Mouse (Mus musculus): ENCODE measurements around the gene St7l.

St7l gene

DNA sequence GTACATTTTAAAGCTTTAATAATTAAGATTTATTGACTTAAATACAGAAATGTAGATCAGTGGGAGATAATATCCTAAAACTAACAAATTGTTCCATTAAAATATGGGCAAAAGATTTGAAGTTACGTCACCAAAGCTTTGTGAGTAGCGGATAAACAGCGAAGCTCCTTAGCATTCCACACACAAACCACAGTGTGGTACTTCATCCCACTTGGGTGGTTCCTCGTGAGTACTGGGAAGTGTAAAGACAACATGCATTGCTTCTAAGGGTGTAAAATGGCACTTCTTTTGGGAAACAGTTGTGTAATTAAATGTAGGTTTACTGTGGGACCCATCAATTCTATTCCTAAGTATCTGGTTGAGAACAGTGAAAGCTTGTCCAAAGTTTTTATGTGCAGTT, 37.3 kb downstream of the St7l start:
- in situ Hi-C loops (cut with MboI): no loop called here

DNA sequence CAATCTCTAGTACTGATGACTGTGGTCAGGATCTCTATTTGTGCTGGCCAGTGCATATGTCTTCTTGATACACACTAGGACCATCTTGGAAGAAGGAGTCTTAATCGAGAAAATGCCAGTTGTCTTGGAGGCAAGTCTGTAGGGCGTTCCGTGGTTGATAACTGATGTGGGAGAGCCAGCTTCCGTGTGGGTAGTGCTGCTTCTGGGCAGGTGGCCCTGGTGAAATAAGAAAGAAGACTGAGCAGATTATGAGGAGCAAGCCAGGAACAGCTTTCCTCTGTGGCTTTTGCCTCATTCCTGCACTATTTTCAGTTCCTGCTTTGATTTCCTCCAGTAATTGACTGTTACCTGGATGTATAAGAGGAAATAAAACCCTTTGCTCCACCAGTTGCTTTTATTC, 41.6 kb downstream of the St7l start:
- in situ Hi-C loops (cut with MboI): no loop called here

DNA sequence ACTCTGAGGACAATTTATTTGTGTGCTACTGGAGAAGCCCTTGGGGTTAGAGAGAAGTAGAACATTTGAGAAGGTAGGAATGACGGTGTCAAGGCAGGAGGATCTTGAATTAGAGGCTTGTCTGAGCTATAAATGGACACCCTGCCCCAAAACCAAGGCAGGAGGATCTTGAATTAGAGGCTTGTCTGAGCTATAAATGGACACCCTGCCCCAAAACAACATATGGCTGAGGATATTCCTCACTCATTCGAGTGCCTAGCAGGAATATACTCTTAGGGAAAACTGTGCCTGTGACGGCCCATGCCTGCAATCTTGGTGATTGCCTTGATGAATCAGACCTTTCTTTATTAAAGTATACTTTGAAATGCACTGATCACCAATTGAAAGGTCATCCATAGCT, 42.2 kb downstream of the St7l start:
- in situ Hi-C loops (cut with MboI): no loop called here

DNA sequence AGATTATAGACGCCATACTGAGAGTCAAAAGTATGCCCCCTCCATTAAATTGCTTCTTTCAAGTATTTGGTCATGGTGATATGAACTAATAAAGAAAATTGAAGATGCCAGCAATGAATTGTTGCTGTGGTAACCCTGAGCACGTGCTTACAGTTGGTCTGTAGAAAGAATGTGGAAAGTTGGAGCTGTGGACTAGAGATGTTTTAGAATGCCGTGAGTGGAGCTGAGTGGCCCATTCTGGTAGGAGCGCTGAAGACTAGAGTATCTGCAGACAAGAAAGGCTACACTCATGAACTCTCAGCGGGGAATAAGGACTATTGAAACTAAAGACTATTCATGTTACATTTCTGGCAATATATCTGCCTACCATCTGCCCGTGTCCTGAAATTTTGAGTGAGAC, 45.4 kb downstream of the St7l start:
- in situ Hi-C loops (cut with MboI): no loop called here

DNA sequence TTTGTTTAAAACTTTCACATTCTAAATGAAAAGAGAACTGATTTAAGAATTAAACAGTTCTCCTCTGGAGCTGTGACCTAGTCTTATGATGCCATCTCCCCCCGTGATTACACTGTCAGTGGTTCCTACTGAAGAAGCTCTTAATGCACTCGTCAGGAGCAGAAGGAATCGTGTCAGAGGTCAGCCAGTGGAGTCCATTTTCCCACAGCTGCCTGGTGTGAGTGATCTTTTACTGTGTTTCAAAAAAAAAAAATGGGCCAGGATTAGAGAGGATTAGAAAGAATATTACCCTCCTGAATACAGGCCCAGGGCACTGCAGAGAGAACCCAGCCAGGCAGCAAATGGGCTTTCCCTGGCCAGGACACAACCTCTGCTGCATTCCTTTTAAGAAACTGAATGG, 51.2 kb downstream of the St7l start:
- in situ Hi-C loops (cut with MboI): no loop called here

DNA sequence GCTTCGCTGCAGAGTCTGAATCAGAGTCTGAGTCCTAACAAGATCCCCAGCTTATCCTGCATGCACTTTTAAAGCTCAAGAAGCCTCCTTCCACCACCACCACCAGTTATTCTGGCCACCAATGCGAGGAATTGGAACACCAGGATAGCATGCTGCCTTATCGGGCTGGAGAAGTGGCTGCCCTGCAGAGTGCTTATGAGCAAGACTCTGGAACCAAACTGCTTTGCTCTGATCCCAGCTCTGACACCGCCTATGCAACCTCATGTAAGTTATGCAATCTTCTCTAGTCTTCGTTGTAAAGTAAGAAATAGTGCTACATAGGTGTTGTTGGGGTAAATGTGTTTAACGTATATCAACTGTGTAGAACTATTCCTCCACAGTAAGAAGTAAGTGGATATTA, 65.6 kb downstream of the St7l start:
- in situ Hi-C loops (cut with MboI): no loop called here

DNA sequence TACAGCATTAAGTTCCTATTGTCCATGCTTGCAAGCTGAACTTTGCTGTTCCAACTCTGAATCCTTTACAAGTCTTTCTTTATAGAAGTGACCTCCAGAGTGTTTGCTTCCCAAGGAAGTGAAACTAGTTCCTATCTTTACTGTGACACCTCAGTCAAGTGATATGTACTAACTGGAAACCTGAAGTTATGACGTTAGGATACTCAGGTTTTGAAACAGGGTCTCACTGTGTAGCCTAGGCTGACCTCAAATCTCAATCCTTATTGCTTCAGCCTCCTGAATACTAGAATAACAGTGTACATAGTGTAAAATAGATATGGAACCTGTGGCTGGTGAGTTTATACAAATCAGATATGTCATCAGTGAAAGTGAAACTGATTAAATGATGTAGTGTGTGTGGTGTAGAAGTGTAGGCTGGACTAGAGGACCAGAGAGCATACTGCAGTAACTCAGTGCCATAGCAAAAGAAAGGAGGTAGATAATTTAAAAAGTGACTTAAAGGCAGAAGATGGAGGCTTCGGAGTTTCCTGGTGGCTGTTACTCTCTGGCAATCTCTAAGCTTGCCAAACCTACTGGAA, 74.0 kb downstream of the St7l start:
- in situ Hi-C loops (cut with MboI): no loop called here

DNA sequence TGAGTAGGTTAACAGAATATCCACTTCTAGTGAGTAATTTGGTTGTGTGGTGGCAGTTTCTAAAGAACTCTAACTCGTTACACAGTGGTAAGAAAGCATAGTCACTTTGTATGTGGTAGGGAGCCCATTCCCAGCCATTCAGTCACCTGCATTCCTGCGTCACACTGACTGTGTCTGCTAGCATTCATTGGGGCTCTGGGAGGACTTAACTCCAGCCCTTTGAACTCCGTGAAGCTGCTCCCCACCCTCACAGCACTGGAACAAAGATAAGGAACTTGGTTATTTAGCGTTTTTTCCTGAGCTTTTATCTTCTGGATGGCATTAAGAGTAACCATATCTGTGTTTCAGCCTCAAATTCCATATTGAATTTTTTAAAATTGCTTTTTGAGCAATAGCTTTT, 74.5 kb downstream of the St7l start:
- in situ Hi-C loops (cut with MboI): no loop called here

DNA sequence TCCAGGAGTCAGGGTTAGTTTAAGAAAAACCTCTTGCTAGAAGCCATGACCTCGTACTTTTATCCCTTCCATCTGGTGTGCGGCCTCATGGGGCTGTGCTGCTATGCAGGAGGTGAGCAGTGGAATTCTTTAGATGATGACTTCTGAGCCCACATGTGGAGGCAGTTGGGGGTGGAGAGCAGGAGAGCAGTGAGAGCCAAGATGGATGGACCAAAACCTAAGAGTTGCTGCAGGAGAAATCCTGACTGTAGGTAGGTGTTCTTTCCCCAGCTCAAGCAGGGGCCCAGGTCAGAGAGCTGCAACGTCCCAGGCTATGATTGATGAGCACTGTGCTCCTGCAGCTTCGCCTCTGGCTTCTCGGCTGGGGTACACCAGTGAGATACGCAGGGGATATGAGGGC, 76.9 kb downstream of the St7l start:
- in situ Hi-C loops (cut with MboI): no loop called here

DNA sequence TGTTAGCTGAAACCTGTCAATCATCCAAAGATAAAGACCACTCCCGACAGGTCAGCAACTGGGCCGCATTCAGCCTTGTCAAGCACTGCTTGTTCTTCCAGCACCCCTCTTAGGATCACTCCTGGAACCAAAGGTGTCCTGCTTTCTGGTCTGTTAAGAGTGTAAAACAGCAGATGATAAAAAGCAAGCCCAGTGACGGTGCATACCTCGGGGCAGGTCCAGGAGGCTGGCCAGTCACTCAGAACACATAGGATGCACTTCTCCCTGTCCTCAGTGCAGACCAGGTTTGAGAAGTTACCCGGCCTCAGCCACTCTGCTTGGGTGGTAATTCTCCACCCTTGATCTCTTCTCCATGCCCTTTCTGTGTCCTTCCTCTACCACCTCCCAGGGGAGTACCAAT, 78.9 kb downstream of the St7l start:
- in situ Hi-C loops (cut with MboI): no loop called here

DNA sequence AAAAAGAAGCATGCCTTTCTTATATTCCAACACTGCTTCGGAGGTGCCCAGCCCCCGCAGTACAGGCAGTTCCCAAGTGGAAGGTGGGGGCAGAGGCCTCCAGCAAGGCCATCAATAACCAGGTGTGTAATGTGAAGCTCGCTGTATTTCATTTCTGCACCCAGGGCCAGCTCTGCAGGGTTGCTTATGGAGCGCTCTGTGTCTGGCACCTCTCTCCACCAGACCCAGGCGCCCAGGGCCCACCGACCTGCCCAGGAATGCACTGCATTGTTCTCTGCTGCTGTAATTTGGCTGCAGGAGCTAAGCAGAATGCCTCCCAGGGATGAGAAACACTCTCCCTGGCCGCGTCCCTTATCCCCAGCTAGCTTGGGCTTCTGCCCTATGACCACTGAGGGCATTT, 79.5 kb downstream of the St7l start:
- in situ Hi-C loops (cut with MboI): no loop called here

DNA sequence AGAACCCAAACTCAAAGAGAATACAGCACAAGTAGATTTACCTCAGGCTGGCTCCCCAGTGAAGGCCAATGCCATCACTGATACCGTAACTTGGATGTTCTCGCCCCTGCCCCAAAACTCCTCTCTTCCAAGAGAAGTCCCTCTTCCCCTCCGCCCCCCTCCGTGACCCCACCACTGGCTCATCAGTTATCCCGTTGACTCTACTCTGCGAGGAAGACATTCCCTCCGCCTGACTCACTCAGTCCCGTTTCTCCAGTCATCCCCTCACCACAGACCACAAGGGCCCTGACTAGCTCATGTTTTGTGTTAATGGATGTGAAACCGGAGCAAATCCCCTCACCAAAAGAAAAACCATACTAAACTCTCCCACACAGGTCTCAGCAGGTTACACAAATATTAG, 81.1 kb downstream of the St7l start:
- in situ Hi-C loops (cut with MboI): no loop called here

DNA sequence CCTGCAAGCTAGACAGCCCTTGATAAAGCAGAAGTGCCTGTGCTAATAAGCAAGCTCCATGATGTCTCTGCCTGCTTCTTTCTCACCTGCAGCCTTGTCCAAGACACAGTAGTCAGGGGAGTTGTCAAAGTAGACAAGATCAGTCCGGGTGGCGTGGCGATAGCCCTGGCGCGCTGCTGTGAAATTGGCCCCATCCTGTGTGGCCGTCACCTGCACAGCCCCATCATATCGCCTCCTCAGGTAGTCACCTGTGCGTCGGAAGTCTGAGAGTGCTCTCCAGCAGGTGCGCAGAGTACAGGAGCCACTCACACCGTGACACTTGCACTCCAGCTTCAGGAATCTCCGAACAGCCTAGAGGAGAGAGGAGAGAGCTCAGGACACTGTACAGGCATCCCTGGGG, 87.1 kb downstream of the St7l start:
- in situ Hi-C loops (cut with MboI): no loop called here

DNA sequence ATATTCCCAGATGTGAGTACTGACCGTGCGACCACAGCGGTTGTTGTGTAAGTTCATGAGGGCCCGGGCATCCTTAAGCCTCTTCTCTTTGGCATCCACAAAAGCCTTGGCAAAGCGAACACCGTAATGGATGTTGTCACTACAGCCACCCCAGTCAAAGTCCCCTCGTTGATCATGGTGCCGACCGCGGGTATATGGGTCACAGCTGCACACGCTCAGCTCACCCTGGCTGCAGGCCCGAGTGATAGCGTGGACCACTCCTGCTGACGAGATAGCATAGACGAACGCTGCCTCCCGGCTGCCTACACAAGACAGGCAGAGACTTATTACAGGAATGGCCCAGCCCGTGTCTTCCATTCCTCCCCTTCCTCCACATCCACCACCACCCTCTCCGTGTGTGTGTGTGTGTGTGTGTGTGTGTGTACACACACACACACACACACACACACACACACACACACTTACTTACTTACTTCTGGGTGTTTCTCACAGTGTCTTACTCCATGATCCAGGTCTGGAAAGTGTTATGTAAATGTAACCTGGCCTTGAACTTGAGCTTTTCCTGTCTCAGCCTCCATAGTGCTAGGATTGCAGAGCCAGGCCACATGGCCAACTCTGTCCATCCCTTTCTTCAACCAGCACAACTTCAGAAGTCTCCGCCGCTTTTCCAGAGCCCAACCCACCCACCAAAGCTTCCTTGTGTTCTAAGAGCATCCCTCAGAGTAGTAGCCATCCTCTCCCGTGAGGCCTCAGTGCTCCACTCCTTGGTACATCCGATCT, 89.3 kb downstream of the St7l start:
- in situ Hi-C loops (cut with MboI): no loop called here

DNA sequence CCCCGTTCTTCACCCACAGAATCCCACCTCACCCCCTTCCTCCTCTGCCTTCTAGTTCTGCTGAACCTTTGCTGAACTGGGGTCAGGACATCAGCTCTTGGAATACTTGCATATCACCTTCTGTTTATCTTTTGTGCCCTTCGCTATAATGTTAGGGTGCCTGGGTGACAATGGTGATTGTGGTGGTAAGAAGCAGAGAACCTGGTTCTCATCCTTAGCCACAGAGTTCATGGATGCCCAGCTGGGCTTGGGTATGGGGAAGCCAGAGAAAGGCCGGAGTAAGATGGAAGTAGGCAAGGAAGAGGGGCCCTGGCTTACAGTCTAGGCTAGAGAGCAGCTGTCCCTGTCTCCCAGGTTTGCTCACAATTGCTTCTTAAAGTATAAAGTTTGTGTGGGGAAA, 90.3 kb downstream of the St7l start:
- in situ Hi-C loops (cut with MboI): no loop called here

DNA sequence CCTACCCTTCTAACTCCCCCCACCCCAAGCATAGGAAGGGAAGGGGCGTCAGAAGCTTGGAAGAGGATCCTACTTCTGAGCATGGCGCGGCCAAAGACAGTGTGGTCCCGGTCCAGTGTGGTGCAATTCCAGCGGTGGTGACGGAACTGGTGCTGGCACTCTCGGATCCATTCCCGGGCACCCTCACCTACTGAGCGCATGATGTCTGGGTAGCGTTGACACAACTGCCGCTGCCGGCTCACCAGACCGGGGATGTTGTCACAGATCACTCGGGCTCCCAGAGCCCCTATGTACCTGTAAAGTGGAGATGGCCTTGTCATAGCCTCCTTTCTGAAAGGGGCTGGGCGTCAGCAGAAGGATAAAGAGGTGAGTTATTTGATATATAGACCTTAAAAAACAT, 90.7 kb downstream of the St7l start:
- in situ Hi-C loops (cut with MboI): no loop called here

DNA sequence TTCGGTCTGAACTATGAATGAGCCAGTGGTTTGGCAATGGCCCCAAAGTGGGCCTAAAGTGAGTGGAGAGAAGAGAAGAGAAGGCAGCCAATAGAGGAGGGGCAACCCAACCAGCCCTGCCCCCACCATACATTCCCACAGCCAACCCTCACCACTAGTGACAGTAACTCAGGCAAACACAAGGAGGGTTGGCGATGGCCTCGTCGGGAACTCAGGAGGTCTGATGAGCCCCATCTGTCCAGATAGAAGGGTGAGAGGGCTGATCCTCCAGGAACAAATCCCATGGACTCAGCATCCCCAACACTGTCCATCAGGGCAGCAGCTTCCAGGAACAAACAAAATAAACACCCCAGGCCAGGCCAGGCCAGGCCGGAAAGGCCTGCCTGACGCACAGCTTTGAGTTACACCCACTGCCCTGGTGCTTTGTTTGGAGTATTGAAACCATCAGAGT, 92.4 kb downstream of the St7l start:
- in situ Hi-C loops (cut with MboI): no loop called here

DNA sequence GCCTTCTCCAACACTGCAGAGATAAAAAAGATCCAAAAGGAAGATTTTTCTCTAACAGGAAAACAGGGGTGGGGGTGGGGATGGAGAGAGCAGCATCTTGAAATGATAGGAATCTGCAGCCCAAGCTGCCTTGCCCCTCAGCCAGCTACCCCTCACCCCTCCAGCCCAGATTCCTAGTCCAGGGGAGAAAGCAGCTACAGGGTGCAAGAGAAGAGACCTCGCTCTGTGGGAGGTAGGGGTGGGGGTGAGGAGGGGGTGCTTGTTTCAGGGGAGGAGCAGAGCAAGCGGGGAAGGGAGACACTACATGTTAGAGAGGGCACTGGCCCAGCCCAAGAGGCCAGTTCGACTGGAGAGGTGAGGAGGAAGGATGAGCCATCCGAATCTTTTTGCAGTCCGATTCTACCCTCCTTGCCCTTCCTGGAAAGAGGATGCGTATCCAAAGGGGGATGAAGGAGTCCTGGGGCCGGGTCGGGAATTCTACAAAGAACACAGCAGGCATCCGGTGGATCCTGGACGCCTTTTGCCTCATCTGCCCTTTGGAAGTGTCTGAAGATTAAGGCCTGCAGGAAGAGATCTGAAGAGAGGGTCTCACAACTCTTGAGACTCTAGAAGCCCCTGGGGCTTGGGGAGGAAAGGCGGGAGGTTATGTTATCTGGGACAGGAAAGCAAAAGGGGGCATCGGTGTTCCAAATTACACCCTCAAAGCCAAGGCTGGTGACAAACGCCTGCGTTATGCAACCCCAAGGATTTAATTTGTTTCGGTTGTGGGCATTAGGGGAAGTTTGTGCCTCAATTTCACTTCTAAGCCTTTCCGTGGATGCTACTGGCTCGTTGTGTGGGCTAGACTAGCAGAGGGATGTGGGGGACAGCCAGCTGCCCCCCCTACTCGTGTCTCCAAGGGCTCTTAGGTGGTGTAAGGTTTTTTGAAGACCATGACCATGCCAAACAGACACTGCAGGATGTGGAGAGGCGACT, 96.5 kb downstream of the St7l start:
- in situ Hi-C loops (cut with MboI): no loop called here

DNA sequence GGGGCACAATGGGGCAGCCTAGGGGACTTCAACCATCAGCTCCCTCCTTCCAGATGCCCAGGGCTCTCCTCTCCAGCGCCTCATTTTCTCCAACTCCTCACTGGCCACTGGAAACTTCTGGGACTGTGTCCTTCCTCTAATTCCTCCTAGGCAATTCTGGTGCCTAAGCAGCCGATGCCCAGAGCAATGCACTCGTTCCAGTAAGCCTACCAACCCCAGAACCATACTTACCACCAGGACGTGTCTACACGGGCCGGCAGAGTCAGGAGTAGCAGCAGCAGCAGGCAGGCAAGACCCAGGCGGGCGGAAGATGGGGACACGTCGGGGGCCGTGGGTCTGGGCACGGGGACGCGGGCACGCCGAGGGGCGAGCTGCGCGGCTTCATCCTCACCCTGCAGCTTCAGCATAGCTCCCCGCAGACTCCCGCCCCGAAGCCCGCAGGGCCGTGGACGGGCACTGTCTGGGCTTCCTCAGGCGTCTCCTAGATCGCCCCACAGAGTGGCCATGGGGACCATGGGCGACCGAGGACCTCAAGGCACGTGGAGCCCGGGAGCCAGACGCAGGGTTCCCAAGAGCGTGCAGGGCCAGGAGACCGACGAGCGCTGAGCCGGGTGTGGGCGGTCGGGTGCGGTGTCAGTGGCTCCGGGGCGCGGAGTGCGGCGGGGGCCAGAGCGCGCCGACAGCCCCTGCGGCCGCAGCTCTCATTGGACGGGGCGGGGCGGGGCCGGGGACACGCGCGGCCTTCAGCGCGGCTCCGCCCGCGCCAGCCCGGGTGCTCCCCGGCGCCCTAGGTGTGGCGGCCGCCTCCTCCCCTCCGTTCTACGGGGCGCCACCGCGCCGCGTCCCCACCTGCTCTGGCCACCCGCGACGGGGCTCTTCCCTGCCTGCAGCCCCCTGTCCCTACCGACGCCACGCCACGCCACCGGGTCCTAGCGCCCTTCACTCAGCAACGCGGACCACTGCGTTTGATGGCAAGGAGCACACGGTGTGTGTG, 97.6 kb downstream of the St7l start, which contains the start of gene Wnt2b:
Gene Wnt2b, minus strand, starts transcription at position 856 of the 994 bp plus-strand sequence.
- in situ Hi-C loops (cut with MboI): no loop called here

DNA sequence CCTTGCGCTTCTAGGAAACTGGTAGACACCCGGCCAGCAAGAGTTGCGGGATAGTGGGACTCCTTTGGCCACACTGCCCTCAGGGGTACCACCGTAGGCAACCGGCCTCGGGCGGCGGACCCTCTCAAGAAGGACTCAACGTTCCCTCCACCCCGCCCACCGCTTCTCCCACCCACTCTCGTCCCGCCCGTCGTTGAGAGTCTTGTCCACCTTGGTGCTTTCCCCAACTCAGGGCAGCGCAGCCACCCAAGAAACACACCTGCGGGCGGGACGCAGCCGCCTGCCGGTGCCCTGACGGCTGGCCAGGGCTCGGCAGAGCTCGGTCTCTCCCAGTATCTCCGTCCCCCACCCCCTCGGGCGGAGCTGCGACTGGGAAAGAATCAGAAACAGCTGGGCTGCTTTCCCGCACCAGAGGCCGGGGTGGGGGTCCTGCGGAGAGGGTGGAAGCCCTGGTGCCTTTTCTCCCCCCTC, 98.4 kb downstream of the St7l start:
- in situ Hi-C loops (cut with MboI): no loop called here

DNA sequence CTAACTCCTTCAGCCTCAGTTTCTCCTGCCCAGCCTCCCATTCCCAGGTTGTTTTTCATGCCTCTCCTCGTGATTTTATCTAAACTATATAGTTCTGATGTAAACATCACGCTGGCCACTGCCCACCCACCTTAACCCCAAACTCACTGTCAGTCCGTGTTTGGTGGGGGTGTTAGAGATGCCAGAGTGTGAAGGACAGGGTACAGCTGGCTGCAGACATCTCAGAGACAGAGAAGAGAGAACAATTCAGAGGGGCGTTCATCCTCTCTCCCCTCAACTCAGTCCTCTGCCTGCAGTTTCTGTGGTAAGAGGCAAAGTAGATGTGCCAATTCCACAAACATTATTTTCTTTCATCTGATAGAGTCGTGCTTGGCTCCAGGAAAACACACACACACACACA, 99.1 kb downstream of the St7l start:
- in situ Hi-C loops (cut with MboI): no loop called here
